Mouse (Mus musculus) thymus, adult 2 months (tissue): Measurements from ENCODE around the gene Isg20l2.

ENCODE experiments used
- CTCF ChIP-seq: fragments of 200-500 bp; IDR thresholded peaks from 2 replicates; pipeline ENCODE4 v1.5.1; 2012; ENCODE audit warnings: mild to moderate bottlenecking, control low read depth, low read length, moderate library complexity, borderline replicate concordance; ENCODE audit not compliant: control insufficient read depth, poor library complexity, insufficient read depth; ENCODE audit errors: extremely low read depth
- POLR2A ChIP-seq: fragments of 200-500 bp; IDR thresholded peaks from 2 replicates; pipeline ENCODE4 v1.6.1; 2012; ENCODE audit warnings: mild to moderate bottlenecking, low read length, control low read depth, moderate library complexity; ENCODE audit not compliant: control insufficient read depth, poor library complexity, insufficient read depth; ENCODE audit errors: extremely low read depth

DNA sequence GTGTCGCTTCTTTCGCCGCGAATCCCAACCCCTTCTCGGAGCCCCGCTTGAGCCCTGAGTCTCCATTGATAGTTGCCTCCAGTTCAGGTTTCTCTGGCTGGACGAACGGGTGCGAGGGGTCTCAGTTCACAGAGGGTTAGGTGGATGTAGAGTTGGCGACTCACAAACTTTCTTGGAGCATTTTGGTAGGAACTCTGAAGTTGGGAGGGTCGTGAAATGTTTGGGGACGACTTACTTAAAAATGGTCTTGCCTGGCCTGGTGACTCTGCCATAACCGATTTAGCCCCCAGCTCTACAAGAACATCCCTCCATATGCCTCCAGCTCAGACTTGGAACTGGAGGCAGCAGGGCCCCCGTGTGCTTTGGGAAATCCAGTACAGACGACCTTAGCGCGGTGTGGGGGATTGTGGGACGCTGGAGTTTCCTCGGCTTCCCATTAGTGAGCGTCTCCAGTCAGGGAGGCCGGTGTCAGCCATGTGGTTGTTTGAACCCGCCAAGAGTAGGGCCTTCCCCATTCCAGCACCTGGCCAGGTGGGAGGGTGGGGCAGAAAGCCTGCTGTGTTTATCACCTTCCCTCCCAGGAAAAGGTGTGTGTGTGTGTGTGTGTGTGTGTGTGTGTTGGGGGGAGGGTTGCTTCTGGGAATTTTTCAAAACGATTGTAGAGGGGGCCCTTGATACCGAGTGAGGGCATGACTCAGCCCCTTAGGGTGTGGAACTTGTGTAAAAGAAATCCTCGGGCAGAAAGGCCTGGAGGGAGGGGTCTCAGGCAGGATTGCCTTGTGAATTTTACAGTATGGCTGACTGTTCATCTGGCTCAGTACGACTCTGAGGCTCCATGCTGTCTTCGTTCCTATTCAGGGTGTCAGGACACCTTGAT, 22.9 kb upstream of the Isg20l2 start:
- no peak for TF ChIP-seq POLR2A
- no peak for TF ChIP-seq CTCF
